Mouse (Mus musculus) CD4-positive helper T cell, adult 2 months (primary cell): ENCODE measurements at regions not wholly inside any gene's neighbourhood (a gene's known extent, or its start where the extent isn't known, plus 50 kb on each side); places are given as distances from the start of the nearest gene placed in this dataset.

Experiments
- DNase-seq: peaks from one replicate; pipeline ENCODE4 v3.0.0-alpha.2; 2012; ENCODE audit warnings: low read depth, missing footprints, low spot score

DNA sequence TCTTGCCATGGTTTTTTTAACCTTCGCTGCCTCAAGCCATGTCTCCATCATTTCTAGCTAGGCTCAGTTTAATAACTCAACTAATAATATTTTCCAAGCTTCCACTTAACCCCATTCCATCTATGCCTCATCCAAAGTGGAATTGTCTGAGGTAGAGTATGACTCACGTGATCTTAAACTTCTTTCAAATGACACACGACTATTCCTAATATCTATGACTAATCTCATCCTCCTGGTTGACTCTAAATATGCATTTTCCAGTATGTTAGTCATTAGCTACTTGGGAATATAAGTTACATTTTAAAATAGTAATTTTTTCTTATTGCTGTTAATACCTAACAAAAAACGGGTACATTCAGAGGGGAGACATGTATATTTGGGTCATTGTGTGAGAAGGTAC lies 524.8 kb upstream of the Pappa start:
- no peak for DNase-seq

DNA sequence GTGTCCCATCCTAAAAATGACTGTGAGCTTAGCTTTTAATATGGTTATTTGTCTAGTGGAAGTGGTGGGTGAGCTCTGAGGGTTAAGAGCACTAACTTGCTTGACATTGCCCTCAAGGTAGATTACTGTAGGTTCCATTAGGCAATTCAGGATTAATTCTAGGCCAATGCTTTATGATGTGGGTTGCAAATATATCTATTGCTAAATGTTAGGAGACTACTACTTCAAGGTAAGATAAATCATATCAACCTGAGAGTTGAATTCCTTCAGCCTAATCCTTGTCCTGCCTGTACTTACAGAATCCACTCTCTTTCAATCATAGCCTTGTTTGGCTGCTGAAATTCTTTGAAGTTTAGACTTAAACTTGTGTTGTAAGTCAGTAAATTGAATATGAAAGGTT lies 501.2 kb upstream of the Pappa start:
- DNase-seq, result no peak

DNA sequence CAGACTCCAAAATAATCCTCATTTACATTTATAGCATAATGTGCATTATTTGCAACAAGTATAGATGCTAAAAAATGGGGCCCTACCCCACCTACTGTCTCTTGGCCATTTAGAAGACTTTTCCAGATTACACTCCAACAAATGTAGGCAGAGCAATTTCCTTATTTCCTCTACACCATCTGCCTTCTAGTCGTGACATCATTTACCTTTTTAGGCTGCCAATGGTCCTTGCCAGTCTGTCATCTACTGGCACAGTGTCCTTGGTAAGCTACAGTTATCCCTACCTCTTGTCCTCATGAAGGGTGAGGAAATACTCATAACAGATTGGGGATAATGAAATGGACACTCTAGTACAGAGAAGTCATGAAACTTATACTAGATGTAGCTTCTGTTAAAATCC lies 491.8 kb upstream of the Pappa start:
- DNase-seq, result no peak

DNA sequence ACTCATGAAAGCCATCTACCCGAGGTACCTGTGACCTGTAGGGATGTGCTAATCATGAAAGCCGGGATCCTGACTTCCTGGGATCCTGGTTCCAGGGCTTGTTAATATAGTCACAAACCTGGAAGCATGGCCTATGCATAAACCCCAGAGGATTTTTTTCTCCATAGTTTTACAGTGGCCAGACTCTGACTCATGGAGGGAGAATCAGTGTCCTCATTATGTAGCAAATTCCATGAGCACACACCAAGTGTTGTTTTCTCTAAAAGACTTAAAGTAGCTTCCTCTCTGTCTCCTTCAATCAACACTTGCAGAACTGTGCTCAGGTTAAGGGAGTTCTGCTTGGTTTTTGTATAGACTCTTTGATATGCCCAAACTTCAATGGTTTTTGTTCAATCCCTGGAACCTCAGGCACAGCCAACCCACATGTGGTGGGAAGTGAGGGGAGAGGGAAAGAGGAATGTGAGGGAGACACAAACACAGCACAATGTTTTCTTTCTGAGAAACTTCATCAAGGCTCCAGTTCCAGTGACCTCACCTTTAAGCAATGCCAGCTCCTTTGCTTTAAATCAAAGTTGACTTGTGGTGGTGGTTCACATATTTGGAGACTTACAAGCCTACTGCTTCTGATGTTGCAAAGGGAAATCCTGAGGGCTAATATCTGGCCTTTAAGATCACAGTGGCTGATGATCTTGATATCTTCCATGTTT lies 488.6 kb upstream of the Pappa start:
- no peak for DNase-seq

DNA sequence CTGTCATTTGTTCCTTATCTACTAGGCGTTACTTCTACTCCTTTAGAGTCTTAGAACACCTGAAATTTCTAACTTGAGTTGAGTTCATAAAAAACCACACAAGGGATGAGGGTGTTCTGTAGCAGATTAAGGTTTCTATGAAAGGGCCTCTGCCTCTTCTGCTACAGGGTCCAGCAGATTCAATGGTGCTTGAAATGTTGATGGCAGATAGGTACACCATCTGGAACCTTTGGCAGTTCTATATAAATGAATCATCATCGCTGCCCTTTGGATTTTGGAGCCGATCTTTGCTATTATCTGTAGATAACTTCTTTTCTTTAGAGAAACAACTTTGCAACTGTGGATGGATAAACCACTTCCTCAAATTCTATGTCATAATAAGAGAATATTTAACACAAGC lies 483.9 kb upstream of the Pappa start:
- DNase-seq, result no peak

DNA sequence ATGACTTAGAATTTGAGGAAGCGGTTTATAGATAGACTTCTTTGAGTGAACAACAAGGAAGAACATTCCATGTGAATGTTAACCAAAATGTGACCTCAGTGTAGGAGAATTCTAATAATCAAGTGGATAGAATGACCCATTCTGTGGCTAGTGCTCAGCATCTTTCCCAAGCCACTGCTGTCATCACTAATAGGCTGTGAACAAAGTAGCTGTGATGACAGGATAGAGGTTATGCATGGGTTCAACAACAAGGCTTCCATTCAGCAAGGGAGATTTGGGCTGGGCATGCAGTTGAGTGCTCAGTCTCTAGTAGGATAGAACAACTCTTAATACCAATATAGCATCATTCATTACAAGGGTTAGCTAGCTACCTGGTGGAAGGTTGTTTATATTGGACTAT lies 483.0 kb upstream of the Pappa start:
- DNase-seq, result no peak

DNA sequence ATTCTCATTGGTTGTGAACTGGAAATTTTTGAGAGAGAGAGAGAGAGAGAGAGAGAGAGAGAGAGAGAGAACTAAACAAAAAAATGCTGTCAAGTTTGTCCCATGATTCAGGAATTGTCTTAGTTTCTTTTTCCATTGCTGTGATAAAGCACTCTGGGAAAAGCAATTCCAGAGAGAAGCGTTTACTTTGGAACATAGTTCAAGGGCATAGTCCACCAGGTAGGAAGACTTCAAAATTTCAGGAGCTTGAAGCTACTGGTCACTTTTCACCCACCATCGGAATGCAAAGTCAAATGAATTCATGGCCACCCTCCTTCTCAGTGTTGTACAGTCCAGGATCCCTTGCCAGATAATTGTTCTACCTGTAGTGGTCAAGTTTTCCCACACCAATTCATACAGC lies 478.8 kb upstream of the Pappa start:
- no peak for DNase-seq

DNA sequence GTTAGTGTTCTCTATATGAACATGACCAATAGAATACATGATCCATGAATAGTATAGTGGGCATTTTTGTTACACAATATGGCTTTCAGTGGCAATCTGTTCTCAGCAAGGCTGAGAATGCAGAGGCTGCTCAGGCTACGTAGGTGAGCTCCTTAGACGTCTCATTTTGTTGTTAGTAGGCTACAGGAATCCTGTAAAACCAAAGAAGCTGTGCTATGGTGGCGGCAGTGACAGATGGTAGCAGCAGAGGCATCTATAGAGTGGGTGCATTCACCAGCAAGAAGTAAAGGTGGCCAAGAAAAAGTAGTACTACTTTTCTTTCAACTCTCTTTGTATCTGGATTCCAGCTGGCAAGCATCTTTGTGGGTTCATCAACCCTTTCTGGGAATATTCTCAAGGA lies 469.8 kb upstream of the Pappa start:
- DNase-seq, result no peak

DNA sequence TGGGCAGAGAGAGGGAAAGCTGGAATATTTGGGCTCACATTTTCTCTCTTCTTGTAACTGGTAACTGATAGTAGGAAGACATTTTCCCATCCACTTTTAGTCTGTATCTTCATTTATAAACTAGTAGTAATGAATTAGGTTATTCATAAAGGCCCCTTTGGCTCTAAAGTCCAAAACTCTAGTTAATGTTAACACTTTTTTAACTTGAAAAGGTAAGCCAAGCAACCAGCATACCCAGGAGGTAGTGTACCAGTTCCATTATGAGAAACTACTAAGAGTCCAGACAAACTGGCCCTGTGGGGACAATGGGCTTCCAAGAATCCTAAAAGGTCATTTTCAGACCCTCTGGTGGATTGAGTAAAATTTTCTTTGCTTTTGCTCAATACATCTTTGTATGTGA lies 468.4 kb upstream of the Pappa start:
- no peak for DNase-seq

DNA sequence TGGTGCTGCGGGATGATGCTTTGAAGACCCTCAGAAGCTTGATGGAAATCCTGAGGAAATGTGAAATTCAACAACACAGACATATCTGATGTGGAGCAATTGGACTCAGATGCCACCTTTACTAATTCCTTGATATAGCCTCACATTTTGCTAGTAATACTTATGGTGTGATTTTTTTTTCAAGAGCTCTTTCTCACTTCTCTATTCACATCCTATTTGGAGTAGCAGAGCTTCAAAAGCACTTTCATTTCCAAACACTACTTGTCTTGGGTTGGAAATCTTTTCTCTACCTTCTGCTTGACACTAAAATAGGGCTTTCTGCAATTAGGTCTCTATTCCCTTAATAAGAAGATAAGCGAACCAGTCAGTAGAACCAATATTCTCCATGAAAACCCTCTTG lies 460.3 kb upstream of the Pappa start:
- no peak for DNase-seq

DNA sequence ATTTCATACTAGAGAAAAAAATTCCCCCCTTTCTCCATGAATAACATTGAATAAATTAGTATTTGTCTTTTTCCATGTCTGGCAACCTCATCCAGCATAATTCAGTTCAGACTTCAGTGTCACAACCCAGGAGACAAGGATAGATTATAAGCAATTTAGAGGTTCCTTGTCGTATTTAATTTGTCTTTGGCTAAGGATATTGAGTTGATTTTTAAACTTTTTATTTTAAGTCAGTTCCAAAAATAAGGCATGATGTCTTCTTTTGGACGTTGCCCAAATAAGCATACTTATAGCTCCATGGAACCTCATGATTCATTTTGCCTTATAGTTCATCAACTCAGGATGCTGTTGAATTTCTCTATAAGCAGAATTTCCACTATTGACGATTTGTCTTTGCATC lies 456.0 kb upstream of the Pappa start:
- no peak for DNase-seq

DNA sequence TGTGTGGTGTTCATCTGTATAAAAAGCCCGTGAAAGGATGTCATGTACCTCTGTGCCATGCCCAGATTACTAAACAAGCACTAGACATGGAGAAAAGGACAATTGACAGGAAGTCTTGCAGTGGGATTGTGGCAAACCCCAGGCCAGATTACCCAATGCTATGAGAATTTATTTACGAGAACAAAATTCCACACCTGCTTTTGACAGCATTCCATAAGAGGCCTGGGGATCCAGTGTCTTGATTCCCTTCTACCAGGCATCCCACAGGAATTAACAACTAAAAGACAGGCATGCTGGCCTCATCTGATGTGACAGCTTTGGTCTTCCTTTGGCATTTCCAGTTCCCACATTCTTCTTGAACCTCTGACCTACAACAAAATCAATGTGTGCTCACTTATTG lies 454.3 kb upstream of the Pappa start:
- DNase-seq, result no peak

DNA sequence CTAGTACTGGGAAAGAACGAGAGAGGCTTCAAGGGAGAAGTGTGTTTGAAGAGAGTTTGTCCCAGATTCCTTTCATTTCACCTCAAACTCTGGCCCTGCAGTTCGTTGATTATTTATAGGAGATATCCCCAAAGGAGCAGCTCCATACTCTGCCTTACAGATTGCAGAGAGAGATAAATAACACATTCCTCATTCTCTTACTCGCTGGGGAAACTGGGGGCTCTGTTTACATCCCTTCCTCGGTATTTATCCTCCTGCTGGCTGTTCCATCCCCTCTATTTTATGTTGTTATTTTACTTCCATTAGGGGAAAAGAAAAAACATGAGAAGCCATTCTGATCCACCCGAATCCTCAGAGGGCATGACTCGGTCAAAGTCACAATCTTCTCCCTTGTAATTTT lies 447.5 kb upstream of the Pappa start:
- DNase-seq, result no peak

DNA sequence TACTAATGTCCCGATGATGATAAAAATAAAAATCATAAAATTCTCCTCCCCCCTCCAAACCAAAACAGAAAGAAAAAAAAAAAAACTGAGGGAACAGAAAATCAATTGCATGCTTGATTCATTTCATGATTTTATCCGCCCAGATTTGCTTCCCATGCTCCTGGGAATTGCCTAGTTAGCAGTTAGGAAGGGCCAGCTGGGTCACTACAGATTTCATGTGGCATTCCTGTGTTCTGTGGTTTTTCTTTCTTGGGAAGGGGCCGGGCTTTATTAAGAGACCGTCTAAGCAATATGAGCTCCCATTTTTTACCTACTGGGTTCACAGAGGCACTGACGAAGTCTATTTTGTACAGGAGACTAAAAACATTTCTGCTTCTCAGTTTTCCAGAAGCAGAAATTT lies 447.1 kb upstream of the Pappa start:
- DNase-seq, result no peak

DNA sequence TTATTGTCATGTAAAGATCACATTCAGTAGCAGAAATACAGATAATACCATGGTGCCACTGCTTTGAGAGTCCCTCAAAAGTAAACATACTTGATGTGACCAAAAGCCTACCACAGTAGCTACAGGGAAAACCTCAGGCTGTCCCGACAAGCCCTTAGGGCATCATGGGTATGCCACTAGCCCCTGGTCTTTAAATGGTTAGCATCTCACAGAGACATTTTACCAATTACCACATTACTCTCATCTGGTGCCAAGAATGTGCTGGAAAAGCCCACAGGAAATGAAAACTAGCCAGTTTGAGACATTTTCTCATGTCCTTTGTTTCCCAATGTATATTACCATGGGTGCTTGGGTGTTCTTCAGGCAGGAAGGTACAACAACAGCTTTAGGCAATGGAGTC lies 439.3 kb upstream of the Pappa start:
- no peak for DNase-seq

DNA sequence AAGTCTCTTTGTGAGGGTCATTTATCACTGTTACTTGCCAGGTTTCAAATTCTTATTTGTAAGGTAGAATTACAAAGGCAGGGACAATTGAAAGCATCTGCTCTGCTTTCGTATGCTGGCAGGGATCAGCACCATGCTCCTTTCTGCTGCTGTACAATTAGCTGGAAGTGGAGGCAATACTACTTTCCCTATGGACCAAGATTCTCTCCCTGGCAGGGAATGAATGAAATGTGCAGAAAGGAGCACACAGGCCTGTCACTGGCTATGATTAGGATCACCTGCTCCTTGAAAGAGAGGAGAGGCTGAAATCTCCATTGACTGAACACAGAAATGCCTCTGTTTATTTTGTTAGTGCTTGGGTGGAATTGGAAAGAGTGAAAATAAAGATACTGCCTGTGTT lies 427.8 kb upstream of the Pappa start:
- DNase-seq, result no peak

DNA sequence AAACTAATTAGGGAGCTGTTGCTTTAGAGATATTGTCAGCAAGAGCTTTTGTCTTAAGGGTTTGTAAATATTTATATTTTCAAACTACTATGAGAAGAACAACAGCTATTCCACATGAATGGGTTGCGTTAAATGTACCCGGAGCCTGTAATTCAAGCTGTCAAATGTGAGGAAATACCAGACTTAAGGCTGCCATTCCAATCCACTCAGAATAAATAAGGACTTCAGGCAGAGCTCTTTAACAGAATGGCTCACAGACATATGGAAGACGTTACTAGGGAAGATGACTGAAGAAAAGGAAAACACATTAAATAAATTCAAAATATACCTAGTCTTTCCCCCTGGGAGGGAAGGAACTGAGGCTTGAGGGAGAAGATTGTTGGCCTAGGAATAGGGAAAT lies 400.7 kb upstream of the Pappa start:
- DNase-seq, result no peak

DNA sequence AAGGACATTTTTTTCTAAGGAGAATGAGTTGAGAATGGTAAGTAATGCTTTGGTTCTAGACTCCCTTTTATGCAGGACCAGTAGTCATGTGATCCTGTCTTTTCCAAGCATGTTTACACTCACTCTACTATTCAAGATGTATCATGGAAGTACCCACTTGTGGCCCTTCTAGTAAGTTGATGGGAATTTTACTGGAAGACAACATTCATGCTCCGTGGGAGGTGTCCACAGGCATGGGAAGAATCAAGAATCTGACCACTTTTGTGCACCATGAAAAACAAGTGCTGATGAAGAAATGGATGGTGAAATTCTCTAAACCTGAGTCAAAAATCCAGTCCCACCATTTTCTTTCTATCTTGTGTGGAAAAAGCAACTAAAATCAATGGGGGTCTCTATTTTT lies 399.1 kb upstream of the Pappa start:
- DNase-seq, result no peak

DNA sequence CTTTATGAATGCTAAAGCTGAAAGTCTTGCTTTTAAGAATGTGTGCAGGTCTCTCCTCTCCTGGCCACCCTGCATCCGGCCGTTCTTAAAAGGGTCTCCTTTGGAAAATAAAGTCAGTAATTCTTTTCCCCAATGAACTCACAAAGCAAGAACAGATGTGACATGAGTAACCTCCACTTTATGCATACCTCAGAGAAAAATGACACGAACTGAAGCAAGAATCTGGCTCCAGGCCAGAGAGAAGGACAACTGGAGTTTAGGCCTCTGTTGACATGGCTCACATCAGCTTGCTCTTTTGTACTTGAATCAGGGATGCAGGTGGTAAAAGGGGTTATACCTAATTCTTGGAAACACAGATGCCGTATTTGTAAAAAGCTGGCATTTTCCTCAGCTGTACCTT lies 368.0 kb upstream of the Pappa start:
- no peak for DNase-seq

DNA sequence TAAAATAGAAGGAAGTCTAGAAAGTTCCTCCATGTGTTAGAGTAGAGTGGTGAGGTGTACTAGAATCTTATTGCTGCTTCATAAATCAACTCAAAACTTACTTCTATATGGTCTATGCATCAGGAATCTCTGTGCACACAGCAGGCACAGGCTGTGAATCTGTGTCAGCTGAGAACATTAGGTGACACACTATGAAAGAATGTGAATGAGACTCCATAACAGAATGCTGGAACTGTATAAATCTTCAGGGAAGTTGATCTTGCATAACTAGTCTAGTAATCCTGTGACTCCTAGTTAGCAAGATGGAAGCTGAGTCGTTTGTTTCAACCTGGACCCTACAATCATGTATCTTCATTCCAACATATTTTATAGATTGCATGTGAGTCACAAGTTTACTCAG lies 355.4 kb upstream of the Pappa start:
- no peak for DNase-seq

DNA sequence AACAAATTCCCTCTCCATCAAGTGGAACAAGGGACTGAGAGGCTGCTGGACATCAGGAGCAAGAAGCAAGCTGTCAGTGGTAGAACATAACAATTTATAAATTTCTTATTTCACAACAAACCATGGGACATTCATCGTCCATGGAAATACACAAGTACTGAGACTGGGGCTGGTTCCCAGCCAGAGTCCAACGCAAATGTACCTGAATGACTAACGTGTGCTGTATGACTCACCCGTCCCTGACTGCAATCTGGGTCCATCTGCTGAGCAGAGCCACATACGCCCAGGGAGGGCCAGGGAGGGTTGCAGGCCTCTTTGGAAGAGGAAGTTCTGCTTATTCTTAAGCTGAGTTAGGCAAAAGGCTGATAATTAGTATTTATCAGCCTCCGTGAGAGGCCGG lies 320.1 kb upstream of the Pappa start:
- DNase-seq, result no peak

DNA sequence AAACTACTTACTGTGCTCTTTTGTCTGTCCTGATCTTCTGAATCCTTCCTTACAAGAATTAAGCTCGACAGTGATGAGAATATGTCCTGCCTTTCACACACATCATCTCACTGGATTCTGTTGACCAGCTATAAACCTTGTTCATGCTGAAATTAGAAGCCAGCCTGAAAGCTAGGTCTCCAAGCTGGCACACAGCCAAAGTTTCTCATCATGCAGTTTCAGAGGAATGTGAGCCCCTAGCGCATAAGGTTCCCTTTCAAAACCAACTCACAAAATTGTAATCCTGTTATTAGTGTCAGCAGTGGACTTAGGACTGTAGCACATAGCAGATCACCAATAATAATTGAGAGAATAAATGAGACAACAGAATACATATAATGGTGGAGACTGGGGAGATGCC lies 319.0 kb upstream of the Pappa start:
- no peak for DNase-seq

DNA sequence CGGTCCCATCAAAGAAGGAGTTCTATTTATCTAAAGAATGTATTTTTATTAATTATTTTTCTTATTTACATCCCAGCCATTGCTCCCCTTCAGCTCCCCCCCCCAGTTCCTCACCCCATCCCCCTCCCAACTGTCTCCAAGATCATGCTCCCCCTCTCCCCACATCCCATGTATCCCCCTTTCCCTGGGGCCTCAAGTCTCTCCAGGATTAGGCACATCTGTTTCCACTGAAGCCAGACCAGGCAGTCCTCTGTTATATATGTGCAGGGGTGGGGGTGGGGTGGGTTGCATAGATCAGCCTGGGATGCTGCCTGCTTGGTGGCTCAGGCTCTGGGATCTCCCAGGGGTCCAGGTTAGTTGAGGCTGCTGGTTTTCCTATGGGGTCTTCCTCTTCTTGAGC lies 316.8 kb upstream of the Pappa start:
- no peak for DNase-seq

DNA sequence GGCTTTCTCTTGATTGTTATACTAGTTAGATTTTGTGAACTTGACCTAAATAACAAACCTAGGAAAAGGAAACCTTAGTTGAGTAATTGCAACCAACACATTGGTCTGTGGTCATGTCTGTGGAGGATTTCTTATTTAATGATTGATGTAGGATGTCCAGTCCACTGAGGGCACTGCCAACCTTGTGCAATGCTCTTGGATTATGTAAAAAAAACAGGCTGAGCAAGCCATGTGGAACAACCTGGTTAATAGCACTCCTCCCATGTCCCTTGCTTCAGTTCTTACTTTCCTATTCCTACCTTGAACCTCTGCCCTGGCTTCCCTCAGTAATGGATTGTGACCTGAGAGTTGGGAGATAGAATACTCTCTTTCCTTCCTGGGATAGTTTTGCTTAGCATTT lies 312.0 kb upstream of the Pappa start:
- DNase-seq, result no peak
